Mouse (Mus musculus) midbrain, embryonic 16.5 days (tissue): ENCODE measurements around the gene Ltbp2. TPM values are rescaled to one million over a fixed set of nuclear protein-coding genes. Genes with fewer than 3 reads are reported as not detected.

Experiments
- ATAC-seq: fragments of 200-750 bp; cut with Nextera tagmentation; 2 replicates; pipeline ENCODE4 v1.8.0; 2017; ENCODE audit warnings: moderate TSS enrichment
- H3K27ac ChIP-seq: fragments of 300-500 bp; sonication (generic); 2 replicates; pipeline ENCODE4 v1.5.1; 2014; ENCODE audit warnings: mild to moderate bottlenecking, low read length, mixed read lengths
- H3K27me3 ChIP-seq: fragments of 300-500 bp; sonication (generic); 2 replicates; pipeline ENCODE4 v1.6.1; 2014; ENCODE audit warnings: low read depth, low read length, mixed read lengths; ENCODE audit not compliant: control insufficient read depth, insufficient read depth
- H3K36me3 ChIP-seq: fragments of 300-500 bp; sonication (generic); 2 replicates; pipeline ENCODE4 v1.6.1; 2014; ENCODE audit warnings: mild to moderate bottlenecking, low read length, moderate library complexity, mixed read lengths; ENCODE audit not compliant: control insufficient read depth, insufficient read depth
- H3K4me1 ChIP-seq: fragments of 300-500 bp; sonication (generic); 2 replicates; pipeline ENCODE4 v1.6.1; 2014; ENCODE audit warnings: mild to moderate bottlenecking, low read length, mixed read lengths; ENCODE audit not compliant: control insufficient read depth, insufficient read depth
- H3K4me2 ChIP-seq: fragments of 300-500 bp; sonication (generic); 2 replicates; pipeline ENCODE4 v1.6.1; 2014; ENCODE audit warnings: mild to moderate bottlenecking, low read length, mixed read lengths
- H3K4me3 ChIP-seq: fragments of 300-500 bp; sonication (generic); 2 replicates; pipeline ENCODE4 v1.5.1; 2014; ENCODE audit warnings: low read depth, mild to moderate bottlenecking, low read length, moderate library complexity, mixed read lengths
- H3K9ac ChIP-seq: fragments of 300-500 bp; sonication (generic); 2 replicates; pipeline ENCODE4 v1.6.1; 2014; ENCODE audit warnings: low read depth, low read length, mixed read lengths
- H3K9me3 ChIP-seq: fragments of 300-500 bp; sonication (generic); replicated peaks from 2 replicates; pipeline ENCODE4 v1.6.1; 2014; ENCODE audit warnings: mild to moderate bottlenecking, low read length, mixed read lengths; ENCODE audit not compliant: control insufficient read depth, poor library complexity, severe bottlenecking
- WGBS: fragments of 180-500 bp; shearing (Covaris S2); extraction: QIAGEN DNeasy Blood & Tissue Kit; methylation state at CpG from one replicate; pipeline ENCODE4 v1.1.7; 2014; 5-methylcytosine and 5-hydroxymethylcytosine counted together
- polyA plus RNA-seq: library from polyadenylated mRNA; unstranded; fragments of >200 nt; fragmentation: Nextera tagmentation; extraction: Ambion mirVana; gene quantifications from 2 replicates; pipeline ENCODE4 v1.2.1, GENCODE M21; 2015

Gene Ltbp2
- polyA plus RNA-seq, 1 experiment from 2014 or later = 0.11 TPM

- Histone ChIP-seq H3K27me3 (no peaks in the 10 kb centered on the region), H3K4me2 (no peak overlapping the region), H3K27ac (no peak overlapping the region), H3K36me3 (no peaks in the 10 kb centered on the region), H3K9ac (no peak overlapping the region), H3K4me1 (no peaks in the 10 kb centered on the region), H3K9me3 (no peaks in the 10 kb centered on the region), H3K4me3 (no peak overlapping the region)
- WGBS = 85% methylated on average over 6 of the region's 6 CpGs
- no peak for ATAC-seq
Measured at GRCm38 (mm10) chr12:84847882-84848281, 28.4 kb downstream of the Ltbp2 start.

- no peak overlapping the region for H3K9ac ChIP-seq
- no peak for ATAC-seq
- H3K9me3 ChIP-seq = no peaks in the 10 kb centered on the region
- no peaks in the 10 kb centered on the region for H3K4me1 ChIP-seq
- no peak overlapping the region for H3K4me2 ChIP-seq
- no peak overlapping the region for H3K27ac ChIP-seq
- H3K4me3 ChIP-seq = no peak overlapping the region
- WGBS = 76% methylated on average over 7 of the region's 7 CpGs
- no peaks in the 10 kb centered on the region for H3K36me3 ChIP-seq
- H3K27me3 ChIP-seq = no peaks in the 10 kb centered on the region
Measured at GRCm38 (mm10) chr12:84847480-84847879, 28.9 kb downstream of the Ltbp2 start.

GRCm38 (mm10) chr12:84846594-84847014, 29.7 kb downstream of the Ltbp2 start:
- Histone ChIP-seq H3K9me3 (no peaks in the 10 kb centered on the region), H3K9ac (no peak overlapping the region), H3K36me3 (no peaks in the 10 kb centered on the region), H3K4me1 (no peaks in the 10 kb centered on the region), H3K4me3 (no peak overlapping the region), H3K27ac (no peak overlapping the region), H3K27me3 (no peaks in the 10 kb centered on the region), H3K4me2 (no peak overlapping the region)
- no peak for ATAC-seq
- WGBS = 71% methylated on average over 9 of the region's 9 CpGs

GRCm38 (mm10) chr12:84842706-84843105, 33.6 kb downstream of the Ltbp2 start:
- Histone ChIP-seq H3K9ac (no peak overlapping the region), H3K27me3 (no peaks in the 10 kb centered on the region), H3K4me2 (no peak overlapping the region), H3K36me3 (no peaks in the 10 kb centered on the region), H3K9me3 (no peaks in the 10 kb centered on the region), H3K4me1 (no peaks in the 10 kb centered on the region), H3K4me3 (no peak overlapping the region), H3K27ac (no peak overlapping the region)
- 49% methylated on average over 6 of the region's 6 CpGs for WGBS
- no peak for ATAC-seq

GRCm38 (mm10) chr12:84841158-84842140, 34.9 kb downstream of the Ltbp2 start:
- Histone ChIP-seq H3K27ac (no peak overlapping the region), H3K4me2 (no peak overlapping the region), H3K36me3 (no peaks in the 10 kb centered on the region), H3K9ac (no peak overlapping the region), H3K9me3 (no peaks in the 10 kb centered on the region), H3K4me1 (no peaks in the 10 kb centered on the region), H3K4me3 (no peak overlapping the region), H3K27me3 (no peaks in the 10 kb centered on the region)
- no peak for ATAC-seq
- 88% methylated on average over 15 of the region's 15 CpGs for WGBS

- ATAC-seq = no peak
- no peak overlapping the region for H3K4me3 ChIP-seq
- H3K4me2 ChIP-seq = no peak overlapping the region
- H3K36me3 ChIP-seq = no peaks in the 10 kb centered on the region
- H3K27ac ChIP-seq = no peak overlapping the region
- no peaks in the 10 kb centered on the region for H3K27me3 ChIP-seq
- no peaks in the 10 kb centered on the region for H3K4me1 ChIP-seq
- no peaks in the 10 kb centered on the region for H3K9me3 ChIP-seq
- no peak overlapping the region for H3K9ac ChIP-seq
- 88% methylated on average over 3 of the region's 3 CpGs for WGBS
Measured at GRCm38 (mm10) chr12:84840734-84841133, 35.6 kb downstream of the Ltbp2 start.

- Histone ChIP-seq H3K27me3 (no peaks in the 10 kb centered on the region), H3K4me3 (no peak overlapping the region), H3K9me3 (no peaks in the 10 kb centered on the region), H3K27ac (no peak overlapping the region), H3K4me2 (no peak overlapping the region), H3K4me1 (no peaks in the 10 kb centered on the region), H3K36me3 (no peaks in the 10 kb centered on the region), H3K9ac (no peak overlapping the region)
- ATAC-seq = no peak
- WGBS = 81% methylated on average over 4 of the region's 4 CpGs
Measured at GRCm38 (mm10) chr12:84839965-84840364, 36.4 kb downstream of the Ltbp2 start.

GRCm38 (mm10) chr12:84835626-84836025, 40.7 kb downstream of the Ltbp2 start:
- Histone ChIP-seq H3K4me3 (no peak overlapping the region), H3K27me3 (no peaks in the 10 kb centered on the region), H3K4me2 (no peak overlapping the region), H3K27ac (no peak overlapping the region), H3K36me3 (no peaks in the 10 kb centered on the region), H3K4me1 (no peaks in the 10 kb centered on the region), H3K9ac (no peak overlapping the region), H3K9me3 (no peaks in the 10 kb centered on the region)
- no peak for ATAC-seq
- WGBS = 74% methylated on average over 5 of the region's 5 CpGs

GRCm38 (mm10) chr12:84834773-84835172, 41.6 kb downstream of the Ltbp2 start:
- Histone ChIP-seq H3K9me3 (no peaks in the 10 kb centered on the region), H3K27ac (no peak overlapping the region), H3K4me1 (no peaks in the 10 kb centered on the region), H3K4me3 (no peak overlapping the region), H3K4me2 (no peak overlapping the region), H3K9ac (no peak overlapping the region), H3K27me3 (no peaks in the 10 kb centered on the region), H3K36me3 (no peaks in the 10 kb centered on the region)
- ATAC-seq = no peak
- 91% methylated on average over 4 of the region's 4 CpGs for WGBS
